Mouse (Mus musculus) lung, embryonic 14.5 days (tissue): ENCODE measurements around the gene Flrt1. TPM values are rescaled to one million over a fixed set of nuclear protein-coding genes. Genes with fewer than 3 reads are reported as not detected.

Source experiments
- ATAC-seq: fragments of 200-750 bp; cut with Nextera tagmentation; 2 replicates; pipeline ENCODE4 v1.8.0; 2017; ENCODE audit warnings: mild to moderate bottlenecking, moderate TSS enrichment, moderate library complexity; ENCODE audit not compliant: insufficient read depth
- DNase-seq: peaks from one replicate; pipeline ENCODE4 v3.0.0-alpha.2; 2015
- H3K27ac ChIP-seq: fragments of 300-500 bp; sonication (generic); 2 replicates; pipeline ENCODE4 v1.5.1; 2014; ENCODE audit warnings: low read depth, mild to moderate bottlenecking, moderate library complexity
- H3K27me3 ChIP-seq: fragments of 300-500 bp; sonication (generic); 2 replicates; pipeline ENCODE4 v1.6.1; 2014; ENCODE audit warnings: low read length, control low read depth; ENCODE audit not compliant: insufficient read depth
- H3K36me3 ChIP-seq: fragments of 300-500 bp; sonication (generic); 2 replicates; pipeline ENCODE4 v1.6.1; 2014; ENCODE audit warnings: control low read depth; ENCODE audit not compliant: insufficient read depth
- H3K4me1 ChIP-seq: fragments of 300-500 bp; sonication (generic); 2 replicates; pipeline ENCODE4 v1.6.1; 2014; ENCODE audit warnings: antibody characterized with exemption, control low read depth; ENCODE audit not compliant: insufficient read depth
- H3K4me2 ChIP-seq: fragments of 300-500 bp; sonication (generic); 2 replicates; pipeline ENCODE4 v1.6.1; 2014; ENCODE audit warnings: mild to moderate bottlenecking
- H3K4me3 ChIP-seq: fragments of 300-500 bp; sonication (generic); 2 replicates; pipeline ENCODE4 v1.5.1; 2014; ENCODE audit warnings: low read depth, low read length
- H3K9ac ChIP-seq: fragments of 300-500 bp; sonication (generic); 2 replicates; pipeline ENCODE4 v1.6.1; 2014
- H3K9me3 ChIP-seq: fragments of 300-500 bp; sonication (generic); 2 replicates; pipeline ENCODE4 v1.6.1; 2016; ENCODE audit warnings: low read depth, low read length, control low read depth
- CTCF ChIP-seq: IDR thresholded peaks from 2 replicates; pipeline ENCODE4 v1.5.1; 2016; ENCODE audit warnings: antibody characterized with exemption, low read depth
- WGBS: fragments of 180-500 bp; shearing (Covaris S2); extraction: QIAGEN DNeasy Blood & Tissue Kit; methylation state at CpG from one replicate; pipeline ENCODE4 v1.1.7; 2014; 5-methylcytosine and 5-hydroxymethylcytosine counted together
- polyA plus RNA-seq: library from polyadenylated mRNA; unstranded; fragments of >200 nt; fragmentation: Nextera tagmentation; extraction: Ambion mirVana; gene quantifications from 2 replicates; pipeline ENCODE4 v1.2.1, GENCODE M21; 2014

The Flrt1 gene
- polyA plus RNA-seq, 1 experiment from 2014 or later, result 1.4 TPM

- ATAC-seq (no peak), DNase-seq (no peak)
- 47% methylated on average over 12 of the region's 12 CpGs for WGBS
- TF ChIP-seq CTCF, result no peak
- no peaks in the 10 kb centered on the region for H3K36me3 ChIP-seq
- no peaks in the 10 kb centered on the region for H3K9me3 ChIP-seq
- H3K4me3 ChIP-seq, result no peak overlapping the region
- no peak overlapping the region for H3K4me2 ChIP-seq
- H3K27me3 ChIP-seq, result peaks cover 7% of the 10 kb centered on the region; the same call in 1 of the 2 replicates
- peaks cover 13% of the 10 kb centered on the region for H3K4me1 ChIP-seq
- no peak overlapping the region for H3K9ac ChIP-seq
- H3K27ac ChIP-seq, result no peak overlapping the region
These were observed 31.3 kb downstream of the Flrt1 start for GRCm38 (mm10) chr19:7073997-7074781.

DNA sequence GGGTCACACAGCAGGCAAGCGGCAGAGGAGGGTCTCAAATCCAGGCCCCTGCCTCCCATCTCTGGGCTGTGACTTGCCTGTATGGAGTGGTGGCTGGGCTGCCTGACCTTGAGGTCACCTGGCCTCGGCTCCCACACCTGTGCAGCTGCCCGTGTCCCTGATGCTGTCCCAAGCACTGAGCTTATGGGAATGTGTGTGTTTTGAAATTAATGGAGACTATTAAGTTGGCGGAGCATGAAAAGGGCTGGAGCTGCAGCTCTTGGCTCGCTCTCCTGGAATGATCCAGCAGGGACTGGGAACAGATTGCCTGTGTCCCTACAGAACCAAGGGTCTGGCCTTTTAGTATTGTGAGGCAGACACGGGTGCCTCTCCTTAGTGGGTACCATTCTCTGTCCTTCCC lies 33.3 kb downstream of the Flrt1 start:
- Histone ChIP-seq H3K4me2 (no peak overlapping the region), H3K27ac (no peak overlapping the region), H3K9ac (no peak overlapping the region), H3K27me3 (peaks cover 14% of the 10 kb centered on the region), H3K9me3 (no peaks in the 10 kb centered on the region), H3K4me3 (no peak overlapping the region), H3K4me1 (peaks cover 15% of the 10 kb centered on the region), H3K36me3 (no peaks in the 10 kb centered on the region)
- peak; percentile 33 for DNase-seq
- no peak for ATAC-seq
- 51% methylated on average over 6 of the region's 6 CpGs for WGBS
- TF ChIP-seq CTCF, result no peak

GRCm38 (mm10) chr19:7070775-7071174 lies 34.8 kb downstream of the Flrt1 start:
- Histone ChIP-seq H3K4me1 (peaks cover 24% of the 10 kb centered on the region), H3K9ac (no peak overlapping the region), H3K4me2 (peak overlapping the region; percentile 51), H3K27me3 (peaks cover 16% of the 10 kb centered on the region), H3K4me3 (no peak overlapping the region), H3K36me3 (no peaks in the 10 kb centered on the region), H3K9me3 (no peaks in the 10 kb centered on the region), H3K27ac (peak overlapping the region; percentile 70; the same call in 1 of the 2 replicates)
- peak; percentile 44 for DNase-seq
- TF ChIP-seq CTCF, result no peak
- peak; percentile 22; the same call in 1 of the 2 replicates for ATAC-seq
- WGBS, result 7% methylated on average over 4 of the region's 4 CpGs

GRCm38 (mm10) chr19:7069781-7070763 lies 35.5 kb downstream of the Flrt1 start:
- Histone ChIP-seq H3K27me3 (peaks cover 16% of the 10 kb centered on the region), H3K4me1 (peaks cover 24% of the 10 kb centered on the region), H3K9me3 (no peaks in the 10 kb centered on the region), H3K4me2 (peak overlapping the region; percentile 51), H3K36me3 (no peaks in the 10 kb centered on the region), H3K4me3 (no peak overlapping the region), H3K27ac (peak overlapping the region; percentile 70; the same call in 1 of the 2 replicates), H3K9ac (peak overlapping the region; percentile 36; the same call in 1 of the 2 replicates)
- ATAC-seq (peak; percentile 82), DNase-seq (peak; percentile 89)
- no peak for TF ChIP-seq CTCF
- 5% methylated on average over 35 of the region's 35 CpGs for WGBS

DNA sequence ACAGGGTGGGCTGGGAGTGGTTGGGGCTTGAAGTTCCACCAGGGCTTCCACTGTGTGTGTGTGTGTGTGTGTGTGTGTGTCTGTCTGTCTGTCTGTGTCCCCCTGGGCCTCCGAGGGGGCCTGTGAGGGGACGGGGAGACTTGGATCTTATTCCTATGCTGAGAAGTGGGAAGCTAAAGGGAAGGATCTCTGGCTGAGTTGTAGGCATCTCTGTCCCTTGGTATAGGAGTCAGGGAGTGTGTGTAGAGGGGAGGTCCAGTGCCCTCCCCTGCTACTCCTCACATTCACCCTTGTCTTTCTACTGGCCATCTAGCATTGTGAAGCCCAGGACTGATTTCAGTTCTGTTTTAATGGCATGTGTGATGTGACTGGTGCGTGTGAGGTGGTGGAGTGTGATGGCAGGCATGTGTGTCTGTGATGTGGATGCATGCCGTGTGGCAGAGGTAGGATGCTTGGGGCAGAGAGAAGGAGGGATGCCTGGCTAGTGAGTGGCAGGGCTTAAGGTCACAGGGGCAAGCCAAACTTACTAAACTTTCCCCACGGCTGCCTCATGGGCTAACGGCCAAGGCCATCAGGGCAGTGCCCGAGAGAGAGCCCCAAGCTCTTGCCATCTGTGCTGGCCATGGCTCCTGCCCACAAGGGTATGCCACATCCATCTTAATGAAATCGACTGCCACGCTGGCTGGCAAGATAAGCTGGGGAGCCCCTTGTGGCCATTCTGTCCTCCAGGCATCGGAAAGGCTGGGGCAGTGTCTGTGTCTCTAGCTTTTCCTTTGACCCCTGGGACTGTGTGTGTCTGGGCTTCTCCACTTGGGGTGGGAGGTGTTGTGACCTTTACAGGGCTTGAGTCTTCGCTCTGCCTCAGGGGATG lies 36.6 kb downstream of the Flrt1 start:
- Histone ChIP-seq H3K4me1 (peaks cover 24% of the 10 kb centered on the region), H3K9ac (no peak overlapping the region), H3K4me2 (no peak overlapping the region), H3K27ac (no peak overlapping the region), H3K9me3 (no peaks in the 10 kb centered on the region), H3K36me3 (no peaks in the 10 kb centered on the region), H3K4me3 (no peak overlapping the region), H3K27me3 (peaks cover 16% of the 10 kb centered on the region)
- peak; percentile 23 for DNase-seq
- peak; percentile 38 for TF ChIP-seq CTCF
- 53% methylated on average over 11 of the region's 11 CpGs for WGBS
- no peak for ATAC-seq

GRCm38 (mm10) chr19:7068136-7068535 lies 37.4 kb downstream of the Flrt1 start:
- ATAC-seq (0 out of 2 replicates have a peak, but pooled peaks have one; percentile 10), DNase-seq (peak; percentile 91)
- H3K27ac ChIP-seq, result no peak overlapping the region
- H3K27me3 ChIP-seq, result peaks cover 16% of the 10 kb centered on the region
- H3K4me2 ChIP-seq, result no peak overlapping the region
- H3K9ac ChIP-seq, result no peak overlapping the region
- WGBS, result 6% methylated on average over 14 of the region's 14 CpGs
- no peak overlapping the region for H3K4me3 ChIP-seq
- no peaks in the 10 kb centered on the region for H3K9me3 ChIP-seq
- peaks cover 24% of the 10 kb centered on the region for H3K4me1 ChIP-seq
- TF ChIP-seq CTCF, result peak; percentile 92
- H3K36me3 ChIP-seq, result no peaks in the 10 kb centered on the region
